Mouse (Mus musculus) leukemia stem cell, adult 10-12 weeks (primary cell): ENCODE results near the gene Thap12. TPM values are rescaled to one million over a fixed set of nuclear protein-coding genes. Genes with fewer than 3 reads are reported as not detected.

ENCODE experiments used
- polyA plus RNA-seq: library from polyadenylated mRNA; stranded (reverse); fragments of >175 nt; gene quantifications from 2 replicates; pipeline ENCODE4 v1.2.3, GENCODE M21; 2012; ENCODE audit warnings: low replicate concordance

The Thap12 gene
- polyA plus RNA-seq, result 53.8 and 55.8 TPM in 2 replicates

GRCm38 (mm10) chr7:98702283-98703240 is at the start of gene Thap12:
Thap12 (plus strand) TSS chr7:98703103.

DNA sequence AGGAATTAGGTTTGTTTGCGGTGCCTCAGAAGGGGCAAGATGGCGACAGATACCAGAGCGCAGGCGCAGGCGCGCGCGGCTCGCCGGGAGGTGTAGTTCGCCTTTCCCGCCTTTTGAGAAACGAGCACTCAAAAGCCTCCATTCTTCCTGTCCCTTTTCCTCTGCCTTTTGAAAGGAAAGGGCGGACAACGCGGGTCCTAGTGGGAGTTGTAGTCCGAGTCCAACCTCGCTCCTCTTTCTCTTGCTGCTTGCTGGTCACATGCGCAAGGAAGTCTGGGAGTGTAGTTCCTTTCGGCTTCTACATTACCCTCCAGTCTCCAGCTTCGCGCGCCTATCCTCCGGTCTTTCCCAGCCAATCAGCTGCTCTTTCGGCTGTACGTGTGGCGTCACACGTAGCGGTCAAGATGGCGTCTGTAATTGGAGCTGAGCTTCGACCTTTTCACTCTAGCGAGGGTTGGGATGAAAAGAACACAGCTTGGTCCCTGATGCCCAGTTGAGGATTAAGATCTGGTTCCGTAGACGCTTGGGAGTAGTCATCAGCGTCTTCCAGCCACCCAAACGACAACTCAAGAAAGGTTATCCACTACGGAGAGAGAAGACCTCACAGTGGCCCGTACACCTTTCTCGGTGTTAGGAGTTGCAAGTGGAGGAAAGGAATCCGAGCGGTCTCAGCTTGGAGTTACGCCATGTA is 46.2 kb upstream of the Thap12 start, which contains the start of gene Emsy:
TSS of gene Emsy (minus strand) at position 253 of the 691 bp plus-strand sequence.

Other genes with a start within 250 kb of the Thap12 start
- gene Lrrc32, start 213.8 kb upstream of the Thap12 start, polyA plus RNA-seq, result 0.86 and 1.3 TPM in 2 replicates
- 2.7 and 3.6 TPM in 2 replicates for gene Emsy, start 46.3 kb upstream of the Thap12 start, polyA plus RNA-seq
- 0.29 and 0.50 TPM in 2 replicates for gene Wnt11, start 132.0 kb downstream of the Thap12 start, polyA plus RNA-seq